Mouse (Mus musculus): ENCODE data around the gene Ccdc24.

Ccdc24 gene

DNA sequence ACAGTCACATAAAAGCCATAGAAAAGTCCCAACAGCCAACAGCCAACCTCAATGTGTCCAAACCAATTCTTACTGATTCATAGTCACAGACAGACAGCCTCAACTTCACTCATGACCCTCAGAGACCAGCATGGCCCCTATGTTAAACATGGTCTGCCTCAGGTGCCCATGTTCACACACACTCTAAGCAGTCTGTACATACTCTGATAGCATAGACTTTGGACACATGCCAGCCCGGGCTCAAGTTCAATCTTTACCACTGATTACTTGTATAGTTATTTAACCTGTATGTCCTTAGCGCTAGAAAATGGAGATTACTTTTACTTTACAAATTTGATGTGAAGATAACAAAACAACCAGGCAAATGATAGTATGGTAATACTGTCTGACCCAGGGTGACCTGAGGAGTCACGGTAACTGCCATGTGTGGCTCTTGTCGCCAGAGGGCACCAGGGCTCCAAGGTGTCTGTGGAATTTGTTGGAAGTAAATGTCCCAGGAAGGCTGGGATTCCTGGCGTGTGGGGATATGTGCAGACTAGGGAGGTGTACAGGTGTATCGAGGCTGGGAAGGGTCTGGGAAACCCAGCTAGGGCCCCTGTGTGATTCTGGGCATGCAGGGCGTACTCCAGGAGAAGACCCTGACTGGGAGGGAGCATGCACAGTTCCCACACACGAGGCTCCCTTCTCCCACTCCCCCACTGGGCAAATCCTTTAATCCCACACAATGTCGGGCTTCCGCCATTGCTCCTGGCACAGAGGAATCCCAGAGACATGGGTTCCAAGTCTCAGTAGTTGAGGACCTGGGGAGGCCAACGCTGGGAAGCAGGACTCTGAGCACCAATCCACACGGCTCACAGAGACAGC, 42.9 kb downstream of the Ccdc24 start:
- DNase-seq (ENCODE audit: low spot score) = no peak

DNA sequence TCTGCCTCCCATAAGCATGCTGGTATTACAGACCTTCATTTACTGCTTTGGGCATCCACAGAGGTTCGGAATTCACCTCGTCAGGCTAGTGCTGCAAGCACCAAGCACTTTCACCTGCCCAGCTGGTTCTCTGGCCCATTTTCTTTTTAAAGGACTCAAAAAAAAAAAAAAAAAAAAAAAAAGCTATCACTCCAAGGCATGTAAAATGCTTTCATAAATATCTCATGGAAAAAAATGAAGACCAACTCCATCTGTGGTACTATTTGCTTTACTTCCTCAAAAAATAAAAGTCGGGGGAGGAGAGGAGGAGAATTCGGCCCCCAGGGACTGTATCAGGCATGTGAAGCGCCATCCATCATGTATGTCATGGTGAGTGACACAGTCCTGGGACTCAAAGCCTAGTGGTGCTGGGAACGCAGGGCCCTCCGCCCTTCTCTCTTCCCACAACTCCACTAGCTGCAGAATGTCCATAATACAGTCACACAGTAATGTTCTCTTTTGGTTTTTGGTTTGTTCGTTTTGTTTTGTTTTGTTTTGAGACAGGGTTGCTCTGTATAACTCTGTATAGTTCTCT, 43.7 kb downstream of the Ccdc24 start:
- no peak for DNase-seq (ENCODE audit: low spot score)

DNA sequence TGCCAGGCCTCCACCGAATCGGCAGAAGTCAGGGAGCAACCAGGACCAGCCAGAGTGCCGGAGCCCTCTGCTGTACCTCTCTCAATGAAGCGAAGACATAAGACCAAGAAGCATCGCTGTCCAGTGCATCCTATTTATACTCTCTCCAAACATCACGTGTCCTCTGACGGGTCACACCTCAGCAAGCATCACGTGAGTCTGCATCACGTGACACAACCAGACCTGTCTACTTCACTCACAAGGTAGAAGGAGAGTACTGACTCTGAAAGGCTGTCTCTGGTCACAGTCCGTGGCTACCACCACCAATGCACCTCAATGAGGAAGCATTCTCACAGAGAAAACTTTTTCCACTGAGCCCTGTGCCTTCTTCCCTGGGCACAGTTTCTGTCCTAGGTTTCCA, 54.3 kb downstream of the Ccdc24 start:
- DNase-seq (ENCODE audit: low spot score) = no peak

DNA sequence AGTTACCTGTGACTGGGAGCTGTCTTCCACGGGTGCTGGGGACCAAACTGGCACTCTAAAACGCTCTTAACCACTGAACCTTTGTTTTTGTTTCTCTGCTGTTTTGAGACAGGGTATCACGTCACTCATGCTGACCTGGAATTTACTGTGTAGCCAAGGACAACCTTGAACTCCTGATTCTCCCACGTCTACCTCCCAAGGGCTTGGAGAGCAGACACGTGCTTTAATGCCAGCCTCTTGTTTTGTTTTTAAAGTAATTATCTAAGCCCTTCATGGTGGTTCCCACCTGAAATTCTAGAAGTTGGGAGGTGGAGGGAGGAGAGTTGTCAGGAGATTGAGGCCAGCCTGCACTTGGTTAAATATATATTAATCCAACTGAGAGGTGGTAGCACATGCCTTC, 55.6 kb downstream of the Ccdc24 start:
- no peak for DNase-seq (ENCODE audit: low spot score)
